Mouse (Mus musculus) forebrain, postnatal 0 days (tissue): ENCODE measurements around the gene Ttc41. TPM values are rescaled to one million over a fixed set of nuclear protein-coding genes. Genes with fewer than 3 reads are reported as not detected.
A peak's percentile ranks its signal among the peaks of the same experiment; 100 is the strongest.

Source experiments
- ATAC-seq: fragments of 200-750 bp; cut with Nextera tagmentation; 2 replicates; pipeline ENCODE4 v1.8.0; 2017; ENCODE audit warnings: mild to moderate bottlenecking, moderate library complexity
- DNase-seq: peaks from one replicate; pipeline ENCODE4 v3.0.0-alpha.2; 2015
- H3K27ac ChIP-seq: fragments of 300-500 bp; sonication (generic); 2 replicates; pipeline ENCODE4 v1.5.1; 2014; ENCODE audit warnings: low read depth, mild to moderate bottlenecking, antibody characterized with exemption, low read length, moderate library complexity, mixed read lengths
- H3K27me3 ChIP-seq: fragments of 300-500 bp; sonication (generic); 2 replicates; pipeline ENCODE4 v1.6.1; 2014; ENCODE audit warnings: mild to moderate bottlenecking, low read length, mixed read lengths; ENCODE audit not compliant: insufficient read depth
- H3K36me3 ChIP-seq: fragments of 300-500 bp; sonication (generic); 2 replicates; pipeline ENCODE4 v1.6.1; 2014; ENCODE audit warnings: mild to moderate bottlenecking, moderate library complexity; ENCODE audit not compliant: insufficient read depth
- H3K4me1 ChIP-seq: fragments of 300-500 bp; sonication (generic); 2 replicates; pipeline ENCODE4 v1.6.1; 2014; ENCODE audit warnings: antibody characterized with exemption; ENCODE audit not compliant: insufficient read depth
- H3K4me2 ChIP-seq: fragments of 300-500 bp; sonication (generic); 2 replicates; pipeline ENCODE4 v1.6.1; 2014; ENCODE audit warnings: low read depth, mild to moderate bottlenecking, moderate library complexity
- H3K4me3 ChIP-seq: fragments of 300-500 bp; sonication (generic); 2 replicates; pipeline ENCODE4 v1.5.1; 2014; ENCODE audit warnings: low read depth, low read length, mixed read lengths
- H3K9ac ChIP-seq: fragments of 300-500 bp; sonication (generic); 2 replicates; pipeline ENCODE4 v1.6.1; 2014; ENCODE audit warnings: mild to moderate bottlenecking
- H3K9me3 ChIP-seq: fragments of 300-500 bp; sonication (generic); 2 replicates; pipeline ENCODE4 v1.6.1; 2016; ENCODE audit warnings: low read length
- CTCF ChIP-seq: sonication (generic); IDR thresholded peaks from 2 replicates; pipeline ENCODE4 v1.5.1; 2016; ENCODE audit warnings: antibody characterized with exemption, control low read depth, low read depth
- whole genome bisulfite sequencing: fragments of 180-500 bp; shearing (Covaris S2); extraction: QIAGEN DNeasy Blood & Tissue Kit; methylation state at CpG from one replicate; pipeline ENCODE4 v1.1.7; 2014; 5-methylcytosine and 5-hydroxymethylcytosine counted together
- polyA plus RNA-seq: library from polyadenylated mRNA; unstranded; fragments of >200 nt; fragmentation: Nextera tagmentation; extraction: Ambion mirVana; gene quantifications from 2 replicates; pipeline ENCODE4 v1.2.1, GENCODE M21; 2015
- total RNA-seq: library from RNA; depleted of rRNA; stranded (reverse); fragments of >200 nt; gene quantifications from 2 replicates; pipeline ENCODE4 v1.2.3, GENCODE M21; 2014

Gene Ttc41
- total and polyA plus RNA-seq, 2 experiments from 2014 or later = 1.2 to 1.6 TPM

GRCm38 (mm10) chr10:86763672-86764071 is 58.1 kb downstream of the Ttc41 start, which contains the start of gene Gm49358:
Gene Gm49358 (plus strand): TSS chr10:86763972.
- H3K27ac ChIP-seq = no peak within 1 kb of the TSS
- no peak within 1 kb of the TSS for H3K4me2 ChIP-seq
- ATAC-seq = no peak
- H3K4me3 ChIP-seq = no peak within 1 kb of the TSS
- no peaks in the 10 kb centered on the region for H3K27me3 ChIP-seq
- no peaks in the 10 kb centered on the region for H3K36me3 ChIP-seq
- 98% methylated on average over 5 of the region's 5 CpGs for WGBS
- H3K9ac ChIP-seq = no peak within 1 kb of the TSS
- H3K9me3 ChIP-seq = no peaks in the 10 kb centered on the region
- no peak for DNase-seq
- no peaks in the 10 kb centered on the region for H3K4me1 ChIP-seq
- TF ChIP-seq CTCF = no peak

- 88% methylated on average over 4 of the region's 4 CpGs for WGBS
- no peaks in the 10 kb centered on the region for H3K27me3 ChIP-seq
- H3K4me2 ChIP-seq = no peak overlapping the region
- H3K27ac ChIP-seq = no peak overlapping the region
- no peaks in the 10 kb centered on the region for H3K9me3 ChIP-seq
- H3K36me3 ChIP-seq = no peaks in the 10 kb centered on the region
- ATAC-seq (no peak), DNase-seq (no peak)
- TF ChIP-seq CTCF = no peak
- no peaks in the 10 kb centered on the region for H3K4me1 ChIP-seq
- no peak overlapping the region for H3K9ac ChIP-seq
- H3K4me3 ChIP-seq = no peak overlapping the region
Observed at GRCm38 (mm10) chr10:86765344-86765966, 59.8 kb downstream of the Ttc41 start.

GRCm38 (mm10) chr10:86769216-86769615 is 63.6 kb downstream of the Ttc41 start:
- DNase-seq = no peak
- Histone ChIP-seq H3K4me3 (no peak overlapping the region), H3K9ac (no peak overlapping the region), H3K27ac (no peak overlapping the region), H3K36me3 (no peaks in the 10 kb centered on the region), H3K27me3 (no peaks in the 10 kb centered on the region), H3K4me2 (no peak overlapping the region), H3K9me3 (no peaks in the 10 kb centered on the region), H3K4me1 (no peaks in the 10 kb centered on the region)
- ATAC-seq = 0 out of 2 replicates have a peak, but pooled peaks have one; percentile 19
- TF ChIP-seq CTCF = no peak
- WGBS = 47% methylated on average over 5 of the region's 5 CpGs

GRCm38 (mm10) chr10:86769797-86770196 is 64.2 kb downstream of the Ttc41 start:
- Histone ChIP-seq H3K9me3 (no peaks in the 10 kb centered on the region), H3K9ac (no peak overlapping the region), H3K27ac (no peak overlapping the region), H3K4me2 (no peak overlapping the region), H3K36me3 (no peaks in the 10 kb centered on the region), H3K27me3 (no peaks in the 10 kb centered on the region), H3K4me1 (no peaks in the 10 kb centered on the region), H3K4me3 (no peak overlapping the region)
- DNase-seq (no peak), ATAC-seq (no peak)
- no peak for TF ChIP-seq CTCF
- 13% methylated on average over 4 of the region's 4 CpGs for WGBS

- WGBS = 81% methylated on average over 5 of the region's 5 CpGs
Observed at GRCm38 (mm10) chr10:86771701-86772100, 66.1 kb downstream of the Ttc41 start.

GRCm38 (mm10) chr10:86772231-86772631 is 66.6 kb downstream of the Ttc41 start:
- no peak for TF ChIP-seq CTCF
- Histone ChIP-seq H3K4me3 (no peak overlapping the region), H3K4me2 (no peak overlapping the region), H3K9me3 (no peaks in the 10 kb centered on the region), H3K4me1 (no peaks in the 10 kb centered on the region), H3K9ac (no peak overlapping the region), H3K27me3 (no peaks in the 10 kb centered on the region), H3K27ac (no peak overlapping the region), H3K36me3 (no peaks in the 10 kb centered on the region)
- WGBS = 59% methylated on average over 6 of the region's 6 CpGs
- ATAC-seq (0 out of 2 replicates have a peak, but pooled peaks have one; percentile 28), DNase-seq (no peak)

More at GRCm38 (mm10) chr10:86771701-86772100, 66.1 kb downstream of the Ttc41 start:
- no peak for TF ChIP-seq CTCF
- Histone ChIP-seq H3K27ac (no peak overlapping the region), H3K4me1 (no peaks in the 10 kb centered on the region), H3K9ac (no peak overlapping the region), H3K27me3 (no peaks in the 10 kb centered on the region), H3K4me3 (no peak overlapping the region), H3K36me3 (no peaks in the 10 kb centered on the region), H3K9me3 (no peaks in the 10 kb centered on the region), H3K4me2 (no peak overlapping the region)
- ATAC-seq (no peak), DNase-seq (no peak)

- Histone ChIP-seq H3K4me2 (no peak overlapping the region), H3K36me3 (no peaks in the 10 kb centered on the region), H3K4me3 (no peak overlapping the region), H3K9me3 (no peaks in the 10 kb centered on the region), H3K4me1 (0 out of 2 replicates have a peak, but pooled peaks cover 4% of the 10 kb centered on the region), H3K27me3 (no peaks in the 10 kb centered on the region), H3K9ac (no peak overlapping the region), H3K27ac (no peak overlapping the region)
- 82% methylated on average over 4 of the region's 4 CpGs for WGBS
- no peak for TF ChIP-seq CTCF
- no peak for DNase-seq
- no peak for ATAC-seq
Observed at GRCm38 (mm10) chr10:86773360-86773759, 67.7 kb downstream of the Ttc41 start.
